Mouse (Mus musculus): ENCODE measurements around the gene Chmp6.
A peak's percentile ranks its signal among the peaks of the same experiment; 100 is the strongest.

Gene Chmp6

GRCm38 (mm10) chr11:119913291-119913934 lies at the start of gene Chmp6:
TSS of gene Chmp6 (plus strand) at chr11:119913441.
- peak; percentile 96 for DNase-seq

- DNase-seq: no peak
Observed at GRCm38 (mm10) chr11:119866837-119867236, 46.4 kb upstream of the Chmp6 start.

GRCm38 (mm10) chr11:119868138-119868537 lies 45.1 kb upstream of the Chmp6 start:
- no peak for DNase-seq

DNA sequence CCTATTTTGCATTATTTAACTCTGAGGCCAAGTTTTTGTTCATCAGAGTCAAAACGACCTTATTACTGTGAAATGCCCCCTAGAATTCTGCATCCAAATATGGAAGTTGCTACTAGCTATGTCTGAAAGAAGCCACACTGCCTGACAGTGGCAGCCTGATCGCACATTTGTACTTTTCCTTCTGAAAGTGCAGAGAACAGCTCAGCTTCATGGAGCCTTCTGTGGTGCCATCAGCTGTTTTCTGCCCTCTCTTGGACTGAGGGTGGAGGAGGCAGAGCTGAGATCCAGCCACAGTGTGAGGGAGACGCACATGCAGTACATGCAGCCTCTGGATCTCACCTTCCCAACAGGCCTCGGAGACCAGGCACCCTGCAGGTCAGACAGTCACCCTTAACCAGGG lies 44.7 kb upstream of the Chmp6 start:
- DNase-seq: no peak

DNA sequence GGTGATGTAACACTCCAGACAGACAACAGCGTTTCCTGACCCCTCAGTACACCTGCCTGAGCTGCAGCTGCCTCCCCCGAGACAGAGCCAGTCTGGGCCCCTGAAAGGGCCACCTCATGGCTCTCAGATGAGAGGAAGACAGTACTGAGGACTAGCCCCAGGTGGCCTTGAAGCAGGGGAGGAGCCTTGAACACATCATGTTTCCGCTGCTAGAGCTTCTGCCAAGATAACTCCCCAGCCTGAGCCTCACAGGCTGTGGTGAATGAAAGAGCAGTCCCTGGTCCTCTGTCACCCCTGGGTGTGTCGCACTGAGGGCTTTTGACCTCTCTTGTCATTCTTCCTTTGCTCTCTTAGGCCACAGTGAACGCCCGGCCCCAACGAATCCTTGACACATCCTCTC lies 42.1 kb upstream of the Chmp6 start:
- no peak for DNase-seq

DNA sequence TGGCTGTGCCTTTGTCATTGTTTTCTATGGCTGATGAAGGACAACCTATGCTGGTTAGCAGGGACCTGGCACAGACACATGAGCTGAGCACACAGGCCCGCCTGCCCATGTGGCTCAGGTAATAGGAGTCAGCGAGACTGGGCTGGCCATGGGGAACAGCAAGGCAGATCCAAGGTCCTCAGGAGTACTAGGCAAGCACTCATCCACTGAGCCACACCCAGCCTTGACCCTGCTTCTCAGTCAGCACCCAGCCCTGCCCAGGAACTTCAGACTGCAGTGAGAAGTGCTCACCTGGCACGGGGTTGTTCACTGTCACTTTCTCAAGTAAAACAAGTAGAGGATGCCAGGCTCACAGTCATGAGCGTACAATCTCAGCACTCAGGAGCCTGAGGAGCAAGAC lies 39.6 kb upstream of the Chmp6 start:
- no peak for DNase-seq

DNA sequence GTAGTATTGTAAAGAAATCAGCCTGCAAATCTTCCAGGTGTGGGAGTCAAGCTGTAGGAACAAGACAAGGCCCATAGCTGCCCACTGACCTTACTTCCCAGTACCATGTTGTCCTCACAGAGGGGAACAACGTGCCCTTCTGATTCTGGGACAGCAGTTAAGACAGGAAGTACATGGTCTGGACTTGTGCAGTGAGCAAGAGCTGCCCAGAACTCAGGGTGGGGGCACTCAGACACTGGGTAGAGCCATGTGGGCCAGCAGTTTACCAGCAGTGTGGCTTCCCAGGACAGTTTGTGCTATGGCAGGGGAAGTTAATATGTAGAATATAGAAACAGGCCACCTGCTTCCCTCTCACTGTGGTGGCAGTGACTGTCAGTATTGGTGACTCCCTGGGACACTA lies 38.4 kb upstream of the Chmp6 start:
- no peak for DNase-seq

GRCm38 (mm10) chr11:119875685-119876084 lies 37.6 kb upstream of the Chmp6 start:
- DNase-seq: no peak

DNA sequence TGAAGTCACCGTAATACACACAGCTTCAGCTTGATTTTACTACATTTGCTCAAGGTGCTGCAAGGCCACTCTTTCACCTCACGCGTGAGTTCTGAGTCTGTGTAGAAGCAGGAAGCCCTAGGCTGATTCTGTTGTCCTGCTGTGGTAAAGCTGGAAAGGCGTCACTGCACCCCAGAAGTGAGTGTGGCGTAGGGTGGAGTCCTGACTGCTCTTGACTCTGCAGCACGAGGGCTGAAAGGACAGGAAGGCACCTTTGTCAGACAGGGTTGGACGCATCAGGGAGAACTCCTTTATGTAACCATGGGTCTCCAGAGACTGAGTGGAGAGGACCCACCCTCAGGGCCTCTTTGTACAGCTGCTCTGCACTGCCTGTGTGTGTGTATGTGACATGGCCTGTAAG lies 36.1 kb upstream of the Chmp6 start:
- DNase-seq: no peak

DNA sequence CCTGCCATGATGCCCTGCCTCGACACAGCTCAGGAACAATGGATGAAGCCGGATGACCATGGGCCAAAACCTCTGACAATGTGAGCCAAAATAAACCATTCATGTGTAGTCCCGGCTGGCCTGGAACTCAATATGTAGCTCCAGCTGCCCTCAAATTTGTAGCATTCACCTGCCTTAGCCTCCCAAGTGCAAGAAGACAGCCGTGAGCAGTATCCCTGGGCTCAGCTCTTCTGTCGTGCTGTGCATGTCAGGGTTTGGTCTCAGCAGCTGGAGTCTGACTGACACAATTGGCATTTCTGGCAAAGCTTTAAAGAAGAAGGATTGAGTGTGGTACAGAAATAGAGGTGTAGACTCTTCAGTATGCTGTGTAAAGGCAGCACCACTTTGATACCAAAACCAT lies 33.7 kb upstream of the Chmp6 start:
- DNase-seq: no peak

DNA sequence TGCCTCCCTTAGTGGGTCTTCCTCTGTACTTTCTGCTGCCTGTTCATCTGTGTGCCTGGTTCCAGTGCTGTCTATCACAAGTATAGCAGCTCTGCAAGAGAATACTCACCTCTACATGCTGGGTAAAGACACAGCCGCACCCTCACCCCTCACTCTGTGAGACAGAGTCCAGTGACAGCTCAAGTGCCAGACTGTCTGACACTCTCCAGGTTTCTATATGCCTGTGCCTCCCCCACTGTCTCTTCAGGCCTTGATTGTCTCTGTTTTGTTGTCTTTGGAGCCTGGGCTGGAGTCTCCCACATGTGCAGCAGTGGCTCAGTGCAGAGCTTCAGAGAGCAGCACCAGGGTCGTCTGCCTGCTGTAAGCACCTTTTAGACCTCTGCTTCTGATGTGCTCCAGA lies 29.6 kb upstream of the Chmp6 start:
- DNase-seq: no peak

GRCm38 (mm10) chr11:119889966-119890365 lies 23.3 kb upstream of the Chmp6 start:
- no peak for DNase-seq

GRCm38 (mm10) chr11:119891601-119892215 lies 21.5 kb upstream of the Chmp6 start:
- no peak for DNase-seq

DNA sequence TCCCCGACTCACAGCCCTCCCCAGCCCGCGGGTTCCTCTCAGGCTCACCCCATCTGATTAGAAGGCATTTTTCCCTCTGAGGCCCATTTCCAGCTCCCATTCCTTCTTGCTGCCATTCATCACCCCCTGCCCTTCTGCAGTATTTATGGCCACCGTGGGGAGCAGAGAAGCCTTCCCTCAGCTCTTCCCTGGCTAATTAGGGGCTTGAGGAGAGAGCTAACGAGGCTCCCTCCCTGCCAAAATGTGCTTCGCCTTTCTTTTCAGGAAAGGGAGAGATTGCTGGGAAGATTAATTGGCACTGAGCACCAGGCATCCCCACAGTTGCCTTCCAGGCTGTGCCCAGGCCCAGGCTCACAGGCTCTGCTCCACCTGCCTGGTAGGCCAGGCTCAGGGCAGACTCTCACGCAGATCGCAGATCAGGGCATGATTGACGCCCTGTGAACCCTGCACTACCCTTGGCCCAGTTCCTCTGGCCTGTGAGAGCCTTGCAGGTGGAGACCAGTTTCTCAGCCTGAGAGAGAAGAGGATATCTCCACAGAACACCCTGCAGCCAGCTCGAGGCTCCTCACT lies 19.5 kb upstream of the Chmp6 start:
- no peak for DNase-seq

DNA sequence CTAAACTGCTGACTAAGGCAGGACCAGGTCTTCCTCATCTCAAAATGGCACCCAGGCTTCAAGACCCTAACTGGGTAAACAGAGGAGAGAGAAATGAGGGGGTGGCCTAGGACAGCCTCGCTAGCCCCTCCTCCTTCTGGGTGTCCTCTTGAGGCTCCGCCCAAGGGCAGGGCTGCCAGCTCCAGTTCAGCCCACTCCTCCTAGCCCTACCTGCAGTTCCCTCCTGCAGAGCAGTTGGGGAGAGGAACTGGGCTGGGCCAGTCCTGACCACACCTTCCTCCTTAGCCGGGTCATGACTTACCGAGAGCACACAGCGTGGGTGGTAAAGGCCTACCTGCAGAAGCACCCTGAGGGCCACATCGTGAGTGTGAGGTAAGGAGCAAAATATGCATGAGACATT lies 18.6 kb upstream of the Chmp6 start:
- no peak for DNase-seq

DNA sequence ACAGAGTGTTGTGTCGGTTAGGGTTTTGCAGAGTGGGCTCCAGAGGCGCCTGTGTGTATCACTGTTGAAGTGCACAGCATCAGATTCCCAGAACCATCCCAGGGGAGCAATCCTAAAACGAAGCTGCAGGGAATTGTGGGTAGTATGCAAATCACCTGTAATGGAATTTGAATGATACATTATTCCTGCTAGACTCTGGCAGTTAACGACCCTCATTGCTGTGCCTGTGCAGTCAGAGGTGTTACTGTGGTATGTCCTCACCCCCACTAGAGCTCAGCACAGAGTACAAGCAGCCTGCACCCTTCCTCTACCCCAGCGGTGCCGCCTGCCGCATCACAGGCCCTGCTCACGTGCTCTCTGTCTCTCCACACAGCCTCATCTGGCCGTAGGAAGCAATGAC lies 16.2 kb upstream of the Chmp6 start:
- no peak for DNase-seq

DNA sequence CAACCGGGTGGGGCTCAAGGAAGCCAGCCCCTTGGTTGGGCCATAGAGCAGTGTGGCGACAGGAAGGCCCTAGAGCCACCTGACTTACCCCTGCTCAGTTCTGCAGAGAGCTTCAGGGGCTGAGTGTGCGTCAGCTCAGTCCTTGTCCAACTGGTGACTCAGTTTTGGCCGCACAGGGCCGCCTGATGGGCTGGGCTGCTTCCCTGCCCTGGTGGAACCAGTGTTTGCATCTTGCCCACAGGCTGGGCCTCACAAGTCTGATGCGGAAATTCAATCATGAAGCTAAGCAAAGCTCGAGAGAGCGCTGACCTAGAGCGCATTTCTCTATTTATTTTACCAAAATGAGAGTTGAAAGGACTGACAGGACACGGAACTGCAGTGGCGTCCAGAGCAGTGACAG lies 14.3 kb upstream of the Chmp6 start:
- DNase-seq: no peak

GRCm38 (mm10) chr11:119901174-119901573 lies 12.1 kb upstream of the Chmp6 start:
- DNase-seq: no peak

DNA sequence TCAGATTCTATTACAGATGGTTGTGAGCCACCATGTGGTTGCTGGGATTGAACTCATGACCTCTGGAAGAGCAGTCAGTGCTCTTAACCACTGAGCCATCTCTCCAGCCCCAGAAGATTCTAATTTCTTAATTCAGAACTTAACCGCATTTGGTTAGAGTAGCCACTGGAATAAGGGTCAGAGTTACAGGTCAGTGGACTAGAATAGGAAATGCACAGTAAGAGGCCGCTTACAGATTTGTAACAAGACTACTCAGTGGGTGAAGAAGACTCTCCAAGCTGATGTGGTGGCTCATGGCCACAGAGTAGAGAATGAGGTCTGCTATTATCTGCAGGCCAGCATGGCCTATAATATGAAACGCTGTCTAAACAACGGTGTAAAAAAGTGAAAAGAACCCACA lies 10.3 kb upstream of the Chmp6 start:
- DNase-seq: no peak

GRCm38 (mm10) chr11:119904621-119905286 lies 8.5 kb upstream of the Chmp6 start:
- peak; percentile 68 for DNase-seq

DNA sequence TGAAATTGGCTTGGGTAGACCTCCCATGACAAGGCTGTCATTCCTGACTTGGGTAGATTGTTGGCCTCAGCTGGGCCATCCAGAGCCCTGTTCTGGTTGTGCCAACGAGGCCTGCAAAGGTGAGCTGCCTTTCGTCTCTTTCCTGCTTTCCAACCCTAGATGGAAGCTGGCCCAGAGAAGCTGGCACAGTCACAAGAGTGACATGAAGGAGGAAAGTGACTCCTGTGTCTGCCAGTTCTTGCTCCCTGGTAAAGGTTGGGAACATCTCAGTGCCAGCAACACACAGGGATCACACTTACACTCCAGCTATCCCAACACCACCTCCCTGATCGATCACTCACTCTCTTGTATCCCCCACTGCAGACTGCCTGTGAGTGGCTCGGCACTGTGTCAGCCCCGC lies 7.4 kb upstream of the Chmp6 start:
- DNase-seq: no peak

GRCm38 (mm10) chr11:119907006-119907650 lies 6.1 kb upstream of the Chmp6 start:
- no peak for DNase-seq

DNA sequence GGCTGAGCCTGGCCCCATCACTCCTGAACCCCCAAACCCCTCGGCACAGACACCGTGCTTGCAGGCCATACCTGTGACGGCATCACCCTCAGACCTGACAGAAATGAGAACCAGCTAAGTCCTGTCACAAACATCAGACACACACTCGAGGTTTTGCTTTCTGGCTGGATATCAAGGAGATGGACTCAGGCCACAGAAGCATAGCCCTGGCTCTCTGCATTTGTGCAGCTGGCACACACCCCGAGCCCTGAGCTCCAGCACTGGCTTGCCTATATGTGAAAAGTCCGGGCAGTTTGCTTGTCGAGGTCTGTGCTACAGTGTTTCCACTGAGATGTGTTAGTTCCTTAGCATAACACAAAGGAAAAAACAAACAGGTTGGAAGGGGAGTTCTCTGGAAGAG lies 5.5 kb upstream of the Chmp6 start:
- DNase-seq: no peak

DNA sequence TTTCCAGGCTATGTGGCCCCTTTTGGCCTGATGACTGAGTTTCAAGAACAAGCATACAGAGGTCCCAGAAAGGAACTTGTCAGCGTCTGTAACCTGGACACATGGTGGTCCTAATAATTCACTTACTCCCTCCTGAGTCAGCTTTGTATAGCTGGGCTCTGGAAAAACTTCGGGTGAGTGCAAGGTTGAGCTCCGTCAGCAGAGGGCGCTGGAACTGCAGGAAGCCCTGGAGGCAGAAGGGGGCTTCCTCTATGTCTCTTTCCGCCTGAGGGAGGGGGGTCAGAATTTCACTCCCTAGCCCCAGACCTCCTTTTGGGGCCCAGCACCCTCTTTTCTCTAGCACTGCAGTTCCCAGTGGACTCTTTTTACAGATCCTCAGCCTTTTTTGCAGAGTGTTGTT lies 3.8 kb upstream of the Chmp6 start:
- peak; percentile 78 for DNase-seq

Measured in kidney, adult 18-20 months (tissue).